Mouse (Mus musculus) limb, embryonic 14.5 days (tissue): ENCODE data around the gene Hnrnpd. TPM values are rescaled to one million over a fixed set of nuclear protein-coding genes. Genes with fewer than 3 reads are reported as not detected.

Experiments used
- ATAC-seq: fragments of 200-750 bp; cut with Nextera tagmentation; 2 replicates; pipeline ENCODE4 v1.8.0; 2017; ENCODE audit warnings: low read depth, moderate number of reproducible peaks, moderate TSS enrichment; ENCODE audit not compliant: low FRiP score
- DNase-seq: peaks from one replicate; pipeline ENCODE4 v3.0.0-alpha.2; 2015; ENCODE audit warnings: low spot score
- H3K27ac ChIP-seq: fragments of 300-500 bp; sonication (generic); replicated peaks from 2 replicates; pipeline ENCODE4 v1.5.1; 2014; ENCODE audit warnings: low read depth, mild to moderate bottlenecking, low read length, moderate library complexity, mixed read lengths
- H3K27me3 ChIP-seq: fragments of 300-500 bp; sonication (generic); 2 replicates; pipeline ENCODE4 v1.6.1; 2014; ENCODE audit warnings: low read length, mixed read lengths; ENCODE audit not compliant: control insufficient read depth, insufficient read depth
- H3K36me3 ChIP-seq: fragments of 300-500 bp; sonication (generic); 2 replicates; pipeline ENCODE4 v1.6.1; 2014; ENCODE audit warnings: mild to moderate bottlenecking, low read length, moderate library complexity, mixed read lengths; ENCODE audit not compliant: control insufficient read depth, insufficient read depth
- H3K4me1 ChIP-seq: fragments of 300-500 bp; sonication (generic); 2 replicates; pipeline ENCODE4 v1.6.1; 2014; ENCODE audit warnings: antibody characterized with exemption, low read length, mixed read lengths; ENCODE audit not compliant: control insufficient read depth, insufficient read depth
- H3K4me2 ChIP-seq: fragments of 300-500 bp; sonication (generic); replicated peaks from 2 replicates; pipeline ENCODE4 v1.6.1; 2014; ENCODE audit warnings: low read depth, mild to moderate bottlenecking, low read length, moderate library complexity; ENCODE audit not compliant: severe bottlenecking
- H3K4me3 ChIP-seq: fragments of 300-500 bp; sonication (generic); replicated peaks from 2 replicates; pipeline ENCODE4 v1.5.1; 2014; ENCODE audit warnings: low read length
- H3K9ac ChIP-seq: fragments of 300-500 bp; sonication (generic); 2 replicates; pipeline ENCODE4 v1.6.1; 2014; ENCODE audit warnings: mild to moderate bottlenecking, low read depth, low read length, moderate library complexity; ENCODE audit not compliant: severe bottlenecking
- H3K9me3 ChIP-seq: fragments of 300-500 bp; sonication (generic); 2 replicates; pipeline ENCODE4 v1.6.1; 2016; ENCODE audit warnings: low read length; ENCODE audit not compliant: control insufficient read depth
- POLR2A ChIP-seq: fragments of 200-500 bp; IDR thresholded peaks from 2 replicates; pipeline ENCODE4 v1.8.0; 2012; ENCODE audit warnings: inconsistent platforms, mild to moderate bottlenecking, moderate library complexity, borderline replicate concordance; ENCODE audit not compliant: insufficient read depth, insufficient read length; ENCODE audit errors: extremely low read depth
- WGBS: fragments of 180-500 bp; shearing (Covaris S2); extraction: QIAGEN DNeasy Blood & Tissue Kit; methylation state at CpG from one replicate; pipeline ENCODE4 v1.1.7; 2014; 5-methylcytosine and 5-hydroxymethylcytosine counted together
- polyA plus RNA-seq, 2 experiments: library from polyadenylated mRNA; depleted of rRNA in 1 of 2; stranded (reverse) in 1 of 2; unstranded in 1 of 2; fragments of >200 nt; fragmentation: Nextera tagmentation in 1 of 2; extraction: Ambion mirVana in 1 of 2; gene quantifications; 2 replicates each; pipeline versions ENCODE4 v1.2.1 to v1.2.3; 2012 to 2014

The Hnrnpd gene
- polyA plus RNA-seq, 2 experiments: 168 to 369 TPM

GRCm38 (mm10) chr5:99983452-99984061 is 4.8 kb upstream of the Hnrnpd start:
- Histone ChIP-seq H3K9ac (no peak overlapping the region), H3K4me1 (0 out of 2 replicates have a peak, but pooled peaks cover 2% of the 10 kb centered on the region), H3K4me3 (no peak overlapping the region), H3K4me2 (no peak overlapping the region), H3K27me3 (no peaks in the 10 kb centered on the region), H3K36me3 (no peaks in the 10 kb centered on the region), H3K9me3 (no peaks in the 10 kb centered on the region), H3K27ac (no peak overlapping the region)
- DNase-seq: no peak
- no peak for TF ChIP-seq POLR2A
- no peak for ATAC-seq
- WGBS: 90% methylated on average over 9 of the region's 9 CpGs

GRCm38 (mm10) chr5:99977516-99978301 is 1.0 kb downstream of the Hnrnpd start:
- Histone ChIP-seq H3K9ac (peak overlapping the region; percentile 97), H3K4me2 (peak overlapping the region; percentile 72), H3K9me3 (no peaks in the 10 kb centered on the region), H3K36me3 (peaks cover 16% of the 10 kb centered on the region), H3K27ac (peak overlapping the region; percentile 100), H3K4me1 (peaks cover 19% of the 10 kb centered on the region), H3K4me3 (peak overlapping the region; percentile 96), H3K27me3 (no peaks in the 10 kb centered on the region)
- DNase-seq: peak; percentile 88
- under 1% methylated on average over 43 of the region's 50 CpGs for WGBS
- ATAC-seq: peak; percentile 72
- TF ChIP-seq POLR2A: no peak

GRCm38 (mm10) chr5:99976334-99976955 is 2.3 kb downstream of the Hnrnpd start:
- ATAC-seq (no peak), DNase-seq (peak; percentile 52)
- Histone ChIP-seq H3K4me1 (peaks cover 19% of the 10 kb centered on the region), H3K27ac (no peak overlapping the region), H3K4me2 (peak overlapping the region; percentile 72), H3K9me3 (no peaks in the 10 kb centered on the region), H3K4me3 (peak overlapping the region; percentile 96), H3K27me3 (no peaks in the 10 kb centered on the region), H3K36me3 (peaks cover 16% of the 10 kb centered on the region), H3K9ac (peak overlapping the region; percentile 97)
- TF ChIP-seq POLR2A: no peak
- WGBS: 9% methylated on average over 8 of the region's 8 CpGs

- no peaks in the 10 kb centered on the region for H3K9me3 ChIP-seq
- TF ChIP-seq POLR2A: no peak
- peaks cover 19% of the 10 kb centered on the region for H3K4me1 ChIP-seq
- peaks cover 18% of the 10 kb centered on the region for H3K36me3 ChIP-seq
- DNase-seq: no peak
- no peak for ATAC-seq
- WGBS: 52% methylated on average over 1 of the region's 1 CpGs
- H3K27ac ChIP-seq: no peak overlapping the region
- H3K27me3 ChIP-seq: no peaks in the 10 kb centered on the region
- peak overlapping the region; percentile 96 for H3K4me3 ChIP-seq
- no peak overlapping the region for H3K9ac ChIP-seq
- H3K4me2 ChIP-seq: peak overlapping the region; percentile 72
Observed at GRCm38 (mm10) chr5:99975776-99976175, 3.0 kb downstream of the Hnrnpd start.

GRCm38 (mm10) chr5:99975061-99975460 is 3.7 kb downstream of the Hnrnpd start:
- H3K27ac ChIP-seq: no peak overlapping the region
- no peaks in the 10 kb centered on the region for H3K27me3 ChIP-seq
- H3K9me3 ChIP-seq: no peaks in the 10 kb centered on the region
- H3K4me1 ChIP-seq: peaks cover 19% of the 10 kb centered on the region
- H3K9ac ChIP-seq: no peak overlapping the region
- peaks cover 22% of the 10 kb centered on the region for H3K36me3 ChIP-seq
- DNase-seq (no peak), ATAC-seq (no peak)
- no peak for TF ChIP-seq POLR2A
- peak overlapping the region; percentile 96 for H3K4me3 ChIP-seq
- WGBS: 63% methylated on average over 4 of the region's 4 CpGs
- H3K4me2 ChIP-seq: peak overlapping the region; percentile 72
